Mouse (Mus musculus) ES-E14 (cell line): ENCODE data around the gene Bdkrb2. TPM values are rescaled to one million over a fixed set of nuclear protein-coding genes. Genes with fewer than 3 reads are reported as not detected.

Experiments used
- DNase-seq: peaks from one replicate; pipeline ENCODE4 v3.0.0-alpha.2; 2013; ENCODE audit warnings: low read depth, low spot score
- H3K27ac ChIP-seq: 2 replicates; pipeline ENCODE4 v1.5.1; 2012; ENCODE audit warnings: low read depth, mild to moderate bottlenecking, low read length, moderate library complexity, mixed read lengths; ENCODE audit not compliant: poor library complexity, insufficient read depth, severe bottlenecking
- H3K36me3 ChIP-seq: 2 replicates; pipeline ENCODE4 v1.6.1; 2012; ENCODE audit warnings: mild to moderate bottlenecking, low read length, moderate library complexity, mixed read lengths; ENCODE audit not compliant: control insufficient read depth, poor library complexity, insufficient read depth, severe bottlenecking
- H3K4me1 ChIP-seq, 2 experiments: fragments of 150-350 bp in 1 of 2; sonication (generic) in 1 of 2; 2 replicates each; pipeline ENCODE4 v1.6.1; 2012; ENCODE audit warnings: low read length in 2 of 2, mild to moderate bottlenecking in 1 of 2, mixed read lengths in 1 of 2; ENCODE audit not compliant: control insufficient read depth in 2 of 2, insufficient read depth in 2 of 2, poor library complexity in 1 of 2
- H3K4me3 ChIP-seq, 2 experiments: fragments of 150-350 bp in 1 of 2; sonication (generic) in 1 of 2; 2 replicates each; pipeline ENCODE4 v1.5.1; 2012; ENCODE audit warnings: low read length in 2 of 2, low read depth in 1 of 2, mild to moderate bottlenecking in 1 of 2, mixed read lengths in 1 of 2; ENCODE audit not compliant: insufficient read depth in 1 of 2, poor library complexity in 1 of 2, severe bottlenecking in 1 of 2
- H3K9ac ChIP-seq: 2 replicates; pipeline ENCODE4 v1.6.1; 2012; ENCODE audit warnings: low read depth, mild to moderate bottlenecking, low read length, mixed read lengths; ENCODE audit not compliant: poor library complexity, insufficient read depth, severe bottlenecking
- H3K9me3 ChIP-seq: fragments of 150-350 bp; sonication (generic); 2 replicates; pipeline ENCODE4 v1.6.1; 2012; ENCODE audit warnings: low read depth, mild to moderate bottlenecking, low read length; ENCODE audit not compliant: control insufficient read depth, insufficient read depth
- CHD2 ChIP-seq: IDR thresholded peaks from 2 replicates; pipeline ENCODE4 v1.6.1; 2014; ENCODE audit warnings: mild to moderate bottlenecking, low read depth, low read length, inconsistent platforms
- HCFC1 ChIP-seq: IDR thresholded peaks from 2 replicates; pipeline ENCODE4 v1.6.1; 2012; ENCODE audit warnings: low read length, inconsistent platforms, borderline replicate concordance; ENCODE audit not compliant: insufficient read depth
- MAFK ChIP-seq: IDR thresholded peaks from 2 replicates; pipeline ENCODE4 v1.6.1; 2014; ENCODE audit warnings: mild to moderate bottlenecking, low read depth, low read length, inconsistent platforms; ENCODE audit not compliant: insufficient read depth
- ZC3H11A ChIP-seq: IDR thresholded peaks from 2 replicates; pipeline ENCODE4 v1.6.1; 2012; ENCODE audit warnings: low read depth, mild to moderate bottlenecking, inconsistent platforms, low read length, borderline replicate concordance
- ZNF384 ChIP-seq: IDR thresholded peaks from 2 replicates; pipeline ENCODE4 v1.6.1; 2012; ENCODE audit warnings: low read depth, low read length, inconsistent platforms
- in situ Hi-C, 2 experiments: fragments of 600-800 bp; cut with MboI; formaldehyde crosslinking; loops; one replicate each; pipeline ENCODE4 v1.15.1; 2025; ENCODE audit warnings: low sequenced_read_pairs in 2 of 2, inconsistent platforms in 1 of 2; ENCODE audit not compliant: unreplicated experiment in 2 of 2
- total RNA-seq: library from RNA; depleted of rRNA; stranded (reverse); fragments of 300-350 nt; gene quantifications from 2 replicates; pipeline ENCODE4 v1.2.3, GENCODE M21; 2012

The Bdkrb2 gene
- total RNA-seq, 1 experiment, result 1.2 TPM

- H3K9ac ChIP-seq, result no peak overlapping the region
- no peak overlapping the region for H3K27ac ChIP-seq
- no peak overlapping the region for H3K4me3 ChIP-seq
- H3K4me1 ChIP-seq, result 0 out of 4 replicates have a peak, but pooled peaks cover 0 to 2% of the 10 kb centered on the region in 2 experiments
- in situ Hi-C loops, result no loop called here
- H3K36me3 ChIP-seq, result no peaks in the 10 kb centered on the region
- H3K9me3 ChIP-seq, result no peaks in the 10 kb centered on the region
- TF ChIP-seq ZC3H11A, result no peak
- no peak for TF ChIP-seq CHD2
- no peak for TF ChIP-seq ZNF384
- no peak for TF ChIP-seq MAFK
- no peak for TF ChIP-seq HCFC1
- DNase-seq, result no peak
Observed at GRCm38 (mm10) chr12:105521170-105521762, 41.8 kb upstream of the Bdkrb2 start.

GRCm38 (mm10) chr12:105523737-105524136, 39.3 kb upstream of the Bdkrb2 start:
- H3K9ac ChIP-seq, result no peak overlapping the region
- H3K27ac ChIP-seq, result no peak overlapping the region
- no peak overlapping the region for H3K4me3 ChIP-seq
- TF ChIP-seq CHD2, result no peak
- TF ChIP-seq ZNF384, result no peak
- no peak for TF ChIP-seq MAFK
- TF ChIP-seq ZC3H11A, result no peak
- no peak for TF ChIP-seq HCFC1
- 0 out of 4 replicates have a peak, but pooled peaks cover 0 to 2% of the 10 kb centered on the region in 2 experiments for H3K4me1 ChIP-seq
- H3K9me3 ChIP-seq, result no peaks in the 10 kb centered on the region
- in situ Hi-C loops, result no loop called here
- no peak for DNase-seq
- no peaks in the 10 kb centered on the region for H3K36me3 ChIP-seq

- H3K9me3 ChIP-seq, result no peaks in the 10 kb centered on the region
- in situ Hi-C loops, result no loop called here
- no peak for TF ChIP-seq MAFK
- no peak for TF ChIP-seq ZC3H11A
- no peak for TF ChIP-seq HCFC1
- no peak for TF ChIP-seq ZNF384
- no peak for TF ChIP-seq CHD2
- H3K4me1 ChIP-seq, result no peaks in the 10 kb centered on the region
- H3K4me3 ChIP-seq, result no peak overlapping the region
- no peak for DNase-seq
- H3K36me3 ChIP-seq, result no peaks in the 10 kb centered on the region
- H3K9ac ChIP-seq, result no peak overlapping the region
- H3K27ac ChIP-seq, result no peak overlapping the region
Observed at GRCm38 (mm10) chr12:105526186-105526585, 36.8 kb upstream of the Bdkrb2 start.

- Histone ChIP-seq H3K9ac (no peak overlapping the region), H3K4me1 (no peaks in the 10 kb centered on the region), H3K27ac (no peak overlapping the region), H3K36me3 (no peaks in the 10 kb centered on the region), H3K4me3 (no peak overlapping the region), H3K9me3 (no peaks in the 10 kb centered on the region)
- TF ChIP-seq ZNF384 (no peak), ZC3H11A (no peak), MAFK (no peak), CHD2 (no peak), HCFC1 (no peak)
- in situ Hi-C loops, result no loop called here
- DNase-seq, result no peak
Observed at GRCm38 (mm10) chr12:105526829-105527228, 36.2 kb upstream of the Bdkrb2 start.
